ENCODE assay signal across 26 mouse cellular contexts in genomic region chr10:60762126-60762525, GRCm38 (mm10). TPM values are rescaled to one million over a fixed set of nuclear protein-coding genes. Genes with fewer than 3 reads are reported as not detected.
DNase-seq lines count a peak whose midpoint lies in the region; ATAC-seq lines count a peak whose summit lies in the region.
"Had no signal": no experiment of that assay in that cellular context is flagged by ENCODE, and none has a peak within 500 bp of the region (broad histone marks: within the 10 kb centered on the region; RNA-seq: fewer than 3 reads in every experiment).

No protein-coding gene starts in this region.

- no peaks in the 10 kb centered on the region; the same call in 1 of the 2 replicates for H3K9me3 ChIP-seq in lung, embryonic 16.5 days (ENCODE audit: control insufficient read depth, low read length)
- no peaks in the 10 kb centered on the region for H3K9me3 ChIP-seq in intestine, embryonic 16.5 days (ENCODE audit: control insufficient read depth, low read length)
- H3K9me3 ChIP-seq: embryonic facial prominence, embryonic 12.5 days; embryonic facial prominence, embryonic 15.5 days; heart, embryonic 15.5 days; hindbrain, embryonic 10.5 days; hindbrain, embryonic 13.5 days had no signal

- H3K9ac ChIP-seq in lung, embryonic 16.5 days (ENCODE audit: low read length): no peak overlapping the region
- no peak overlapping the region for H3K9ac ChIP-seq in intestine, embryonic 16.5 days (ENCODE audit: low read depth, low read length)
- H3K9ac ChIP-seq: embryonic facial prominence, embryonic 12.5 days; embryonic facial prominence, embryonic 15.5 days; forebrain, postnatal 0 days; heart, embryonic 12.5 days; heart, embryonic 15.5 days; hindbrain, embryonic 13.5 days had no signal

- H3K4me2 ChIP-seq in lung, embryonic 16.5 days (ENCODE audit: low read depth, low read length): no peak overlapping the region
- H3K4me2 ChIP-seq in intestine, embryonic 16.5 days (ENCODE audit: low read depth, low read length): no peak overlapping the region
- H3K4me2 ChIP-seq: embryonic facial prominence, embryonic 12.5 days; embryonic facial prominence, embryonic 15.5 days; heart, embryonic 12.5 days; heart, embryonic 15.5 days; hindbrain, embryonic 13.5 days had no signal

- peak; percentile 37; the same call in 1 of the 2 replicates for ATAC-seq in lung, embryonic 16.5 days (ENCODE audit: low read depth)
- 0 out of 2 replicates have a peak, but pooled peaks have one; percentile 32 for ATAC-seq in intestine, embryonic 16.5 days
- ATAC-seq in activated CD4-positive, CD25-positive, alpha-beta regulatory T cell, adult 4 months: no peak
- ATAC-seq: CD4-positive, CD25-positive, alpha-beta regulatory T cell, adult 4 months; forebrain, embryonic 14.5 days; forebrain, postnatal 0 days; hindbrain, embryonic 16.5 days; Patski had no signal

- WGBS in lung, embryonic 16.5 days: 73% methylated on average over 1 of the region's 1 CpGs
- WGBS in intestine, embryonic 16.5 days: 56% methylated on average over 1 of the region's 1 CpGs

- DNase-seq in lung, postnatal 4 days: no peak
- peak; percentile 60 for DNase-seq in ZHBTc4 (ENCODE audit: low read depth, low spot score)
- DNase-seq in embryo, embryonic 11 days: no peak
- DNase-seq: adrenal gland, adult 8-10 months; adrenal gland, postnatal 25 days; cerebellum, adult 18-20 months; cerebellum, adult 9-10 months; cerebellum, postnatal 14 days; forebrain, postnatal 0 days; gastrocnemius, adult 2 months; gastrocnemius, postnatal 14 days; heart, postnatal 10 days; heart, postnatal 36 days had no signal

- no peak overlapping the region for H3K27ac ChIP-seq in lung, embryonic 16.5 days (ENCODE audit: low read length)
- no peak overlapping the region for H3K27ac ChIP-seq in intestine, embryonic 16.5 days (ENCODE audit: low read length)
- H3K27ac ChIP-seq: embryonic facial prominence, embryonic 12.5 days; embryonic facial prominence, embryonic 15.5 days; gastrocnemius, adult 2 months; heart, embryonic 15.5 days; hindbrain, embryonic 10.5 days; hindbrain, embryonic 13.5 days had no signal

- no peak overlapping the region for H3K4me3 ChIP-seq in lung, embryonic 16.5 days (ENCODE audit: low read length)
- H3K4me3 ChIP-seq in intestine, embryonic 16.5 days (ENCODE audit: low read length): no peak overlapping the region
- H3K4me3 ChIP-seq: embryonic facial prominence, embryonic 12.5 days; embryonic facial prominence, embryonic 15.5 days; gastrocnemius, adult 2 months; heart, embryonic 12.5 days; heart, embryonic 15.5 days; hindbrain, embryonic 10.5 days; hindbrain, embryonic 13.5 days had no signal

- H3K36me3 ChIP-seq in lung, embryonic 16.5 days (ENCODE audit: control insufficient read depth, insufficient read depth, low read length): peaks cover 3% of the 10 kb centered on the region
- no peaks in the 10 kb centered on the region for H3K36me3 ChIP-seq in intestine, embryonic 16.5 days (ENCODE audit: control insufficient read depth, insufficient read depth, low read length)
- H3K36me3 ChIP-seq: embryonic facial prominence, embryonic 15.5 days; hindbrain, embryonic 13.5 days had no signal

- H3K27me3 ChIP-seq in lung, embryonic 16.5 days (ENCODE audit: control insufficient read depth, insufficient read depth, low read depth, low read length): no peaks in the 10 kb centered on the region
- no peaks in the 10 kb centered on the region for H3K27me3 ChIP-seq in intestine, embryonic 16.5 days (replicated peaks; ENCODE audit: control insufficient read depth, insufficient read depth, low read length)
- H3K27me3 ChIP-seq: embryonic facial prominence, embryonic 12.5 days; embryonic facial prominence, embryonic 15.5 days; heart, embryonic 12.5 days; heart, embryonic 15.5 days; hindbrain, embryonic 13.5 days; Patski had no signal

- no peaks in the 10 kb centered on the region for H3K4me1 ChIP-seq in lung, embryonic 16.5 days (replicated peaks; ENCODE audit: control insufficient read depth, insufficient read depth, low read length)
- no peaks in the 10 kb centered on the region for H3K4me1 ChIP-seq in intestine, embryonic 16.5 days (ENCODE audit: control insufficient read depth, insufficient read depth, low read length)
- H3K4me1 ChIP-seq: embryonic facial prominence, embryonic 12.5 days; embryonic facial prominence, embryonic 15.5 days; heart, embryonic 12.5 days; heart, embryonic 15.5 days; hindbrain, embryonic 10.5 days; hindbrain, embryonic 13.5 days had no signal

RNA-seq across cellular contexts. Expression of gene Slc29a3, which starts 9.5 kb away (rescaled TPM):
- 8.9 and 10.2 TPM in 2 replicates for polyA plus RNA-seq in lung, embryonic 16.5 days (2015; fragmentation: Nextera tagmentation; extraction: Ambion mirVana)
- polyA plus RNA-seq in intestine, embryonic 16.5 days (2015; fragmentation: Nextera tagmentation; extraction: Ambion mirVana): 7.6 and 8.2 TPM in 2 replicates
- polyA plus RNA-seq in activated CD4-positive, CD25-positive, alpha-beta regulatory T cell, adult 4 months (2017; shearing (Covaris generic)): 10 to 100 TPM; 11.4 to 15.7 TPM
